Mouse (Mus musculus) small intestine, adult 2 months (tissue): Measurements from ENCODE around the gene Olfr104-ps.

Experiments
- CTCF ChIP-seq: fragments of 200-500 bp; IDR thresholded peaks from 2 replicates; pipeline ENCODE4 v1.5.1; 2012; ENCODE audit warnings: low read depth, mild to moderate bottlenecking, control low read depth, inconsistent platforms, low read length, moderate library complexity, mixed read lengths; ENCODE audit not compliant: insufficient replicate concordance, insufficient read length; ENCODE audit errors: extremely low read depth
- POLR2A ChIP-seq: fragments of 200-500 bp; IDR thresholded peaks from 2 replicates; pipeline ENCODE4 v1.6.1; 2012; ENCODE audit warnings: low read depth, mild to moderate bottlenecking, control low read depth, inconsistent platforms, low read length, moderate library complexity

DNA sequence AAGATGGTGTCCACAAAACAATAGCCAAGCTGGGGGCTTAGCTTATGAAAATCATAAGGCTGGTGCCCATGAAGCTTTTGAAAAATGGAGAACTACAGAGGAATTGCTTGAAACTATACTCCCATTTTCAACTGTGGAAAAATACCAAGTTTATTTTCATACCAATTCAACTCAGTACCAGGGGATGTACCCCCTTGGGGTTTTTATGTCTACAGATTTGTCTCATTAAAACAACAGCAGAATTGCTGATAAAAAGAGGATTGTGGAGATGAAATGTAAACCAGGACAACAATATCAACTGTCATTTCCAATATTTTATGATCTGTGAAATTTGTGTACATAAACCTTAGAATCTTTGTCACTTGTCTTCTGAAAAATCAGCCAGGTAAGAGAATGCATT lies 19.4 kb downstream of the Olfr104-ps start, which contains the start of gene Olfr105-ps:
- TF ChIP-seq CTCF (no peak), POLR2A (no peak)
